Mouse (Mus musculus) cortical plate, adult 2 months (tissue): Measurements from ENCODE around the gene Hnrnpl. TPM values are rescaled to one million over a fixed set of nuclear protein-coding genes. Genes with fewer than 3 reads are reported as not detected.

Experiments
- H3K27ac ChIP-seq: fragments of 200-500 bp; 2 replicates; pipeline ENCODE4 v1.5.1; 2012; ENCODE audit warnings: low read length, control low read depth, inconsistent platforms; ENCODE audit not compliant: insufficient read depth
- H3K4me1 ChIP-seq: fragments of 200-500 bp; 2 replicates; pipeline ENCODE4 v1.6.1; 2011; ENCODE audit warnings: low read length; ENCODE audit not compliant: control insufficient read depth, insufficient read depth
- H3K4me3 ChIP-seq: fragments of 200-500 bp; 2 replicates; pipeline ENCODE4 v1.5.1; 2011; ENCODE audit warnings: mild to moderate bottlenecking, low read length, control low read depth; ENCODE audit not compliant: insufficient read depth
- CTCF ChIP-seq: fragments of 200-500 bp; IDR thresholded peaks from 2 replicates; pipeline ENCODE4 v1.5.1; 2011; ENCODE audit warnings: mild to moderate bottlenecking, control low read depth, low read length; ENCODE audit not compliant: insufficient read depth; ENCODE audit errors: extremely low read depth
- POLR2A ChIP-seq: fragments of 200-500 bp; IDR thresholded peaks from 2 replicates; pipeline ENCODE4 v1.6.1; 2011; ENCODE audit warnings: mild to moderate bottlenecking, low read length, control low read depth; ENCODE audit not compliant: insufficient read depth; ENCODE audit errors: extremely low read depth
- polyA plus RNA-seq: library from polyadenylated mRNA; depleted of rRNA; stranded (reverse); fragments of >200 nt; gene quantifications from 2 replicates; pipeline ENCODE4 v1.2.3, GENCODE M21; 2012

The Hnrnpl gene
- polyA plus RNA-seq, 1 experiment = 350 TPM

DNA sequence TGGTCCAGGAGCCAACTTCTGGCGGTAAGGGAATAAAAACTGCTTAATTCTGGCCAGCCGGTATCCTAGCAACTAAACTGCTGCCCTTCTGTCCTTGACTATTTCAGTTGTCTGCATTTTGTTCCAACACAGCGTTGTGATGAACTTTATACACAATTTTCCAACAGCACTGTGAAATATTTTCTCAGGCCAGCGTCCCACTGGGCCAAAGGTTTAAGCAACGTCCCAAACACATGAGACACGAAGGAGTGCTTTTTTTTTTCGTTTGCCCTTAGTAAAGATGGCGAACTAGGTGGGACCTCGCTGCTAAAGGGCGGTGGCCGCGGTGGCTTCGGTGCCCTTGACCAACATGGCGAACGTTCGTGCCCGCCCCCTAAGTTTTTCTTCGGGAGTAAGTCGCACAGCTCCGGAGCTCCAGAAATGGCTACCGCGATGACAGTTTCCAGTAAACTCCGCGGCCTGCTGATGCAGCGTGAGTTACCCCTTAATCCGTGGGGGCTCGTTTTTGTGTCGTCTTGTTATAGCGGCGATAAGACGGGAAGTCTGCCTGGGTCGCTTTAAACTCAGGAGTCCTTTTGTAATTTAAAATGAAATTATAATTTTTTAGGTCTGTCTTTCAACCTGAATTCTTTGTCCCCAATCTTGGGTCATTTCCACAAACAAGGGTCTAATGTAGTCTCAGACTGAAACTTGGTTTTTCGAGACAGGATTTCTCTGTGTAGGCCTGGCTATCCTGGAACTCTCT is 16.8 kb downstream of the Hnrnpl start, which contains the start of gene Ech1:
Gene Ech1 (plus strand): TSS at position 277 of the 745 bp plus-strand sequence.
- Histone ChIP-seq H3K4me1 (peaks cover 13% of the 10 kb centered on the region), H3K27ac (peak within 1 kb of the TSS; percentile 93), H3K4me3 (peak within 1 kb of the TSS; percentile 47)
- TF ChIP-seq POLR2A (peak; percentile 73), CTCF (no peak)

DNA sequence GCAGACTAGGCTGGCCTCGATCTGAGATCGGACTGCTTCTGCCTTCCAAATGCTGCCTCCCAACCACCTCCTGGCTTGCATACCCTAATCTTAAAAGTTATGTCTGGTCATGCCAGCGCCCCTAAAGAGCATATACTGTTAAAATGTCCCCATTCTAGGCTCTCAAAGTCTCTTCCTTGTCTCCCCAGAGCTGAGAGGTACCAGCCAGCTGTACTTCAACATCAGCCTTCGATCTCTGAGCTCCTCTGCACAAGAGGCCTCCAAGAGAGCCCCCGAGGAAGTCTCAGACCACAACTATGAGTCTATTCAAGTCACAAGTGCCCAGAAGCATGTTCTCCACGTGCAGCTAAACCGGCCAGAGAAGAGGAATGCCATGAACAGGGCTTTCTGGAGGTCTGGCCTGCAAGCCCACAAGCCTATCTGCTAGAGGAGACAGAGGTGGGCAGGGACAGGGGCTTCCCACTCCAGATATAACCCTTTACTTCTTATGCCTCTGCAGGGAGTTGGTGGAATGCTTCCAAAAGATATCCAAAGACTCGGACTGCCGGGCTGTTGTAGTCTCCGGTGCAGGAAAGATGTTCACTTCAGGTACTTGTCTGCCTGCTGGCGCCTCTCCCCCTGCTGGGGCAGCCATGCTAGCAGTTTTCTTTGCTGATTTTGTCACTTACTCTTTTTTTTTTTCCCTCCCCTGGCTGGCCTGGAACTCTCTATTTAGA is 17.5 kb downstream of the Hnrnpl start:
- Histone ChIP-seq H3K27ac (peak overlapping the region; percentile 85), H3K4me3 (peak overlapping the region; percentile 47), H3K4me1 (peaks cover 7% of the 10 kb centered on the region)
- TF ChIP-seq POLR2A (no peak), CTCF (no peak)

DNA sequence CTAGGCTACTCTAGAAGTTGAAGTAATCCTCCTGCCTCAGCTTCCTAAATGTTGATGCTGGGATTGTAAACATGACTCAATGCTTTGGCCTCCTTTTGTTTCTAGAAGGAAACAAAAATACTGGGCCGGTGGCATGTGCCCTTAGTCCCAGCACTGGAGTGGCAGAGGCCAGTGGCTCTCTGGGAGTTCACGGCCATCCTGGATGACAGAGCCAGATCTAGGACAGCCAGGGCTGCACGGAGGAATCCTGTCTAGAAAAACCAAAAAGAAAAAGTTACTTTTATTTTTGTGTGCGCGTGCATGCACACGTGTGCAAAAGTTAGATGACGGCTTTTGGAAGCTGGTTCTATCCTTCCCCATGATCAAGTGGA is 18.0 kb downstream of the Hnrnpl start:
- Histone ChIP-seq H3K4me1 (peaks cover 3% of the 10 kb centered on the region), H3K4me3 (no peak overlapping the region), H3K27ac (no peak overlapping the region)
- TF ChIP-seq CTCF (no peak), POLR2A (no peak)

DNA sequence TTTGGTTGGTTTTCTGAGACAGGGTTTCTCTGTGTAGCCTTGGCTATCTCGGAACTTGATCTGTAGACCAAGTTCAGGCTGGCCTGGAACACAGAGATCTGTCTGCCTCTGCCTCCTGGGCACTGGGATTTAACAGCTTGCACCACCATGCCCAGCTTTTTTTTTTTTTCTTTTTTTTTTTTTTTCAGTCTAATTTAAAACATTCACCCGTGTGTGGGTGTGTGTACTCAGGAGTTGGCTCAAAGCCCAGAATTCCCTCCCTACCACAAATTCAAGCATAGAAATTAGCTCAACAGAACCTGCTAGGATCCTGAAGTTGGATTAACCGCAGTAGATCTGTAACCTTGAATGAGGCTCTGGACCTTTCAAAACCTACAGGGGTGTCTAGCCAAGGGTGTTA is 19.0 kb downstream of the Hnrnpl start:
- H3K27ac ChIP-seq = no peak overlapping the region
- no peak overlapping the region for H3K4me3 ChIP-seq
- H3K4me1 ChIP-seq = peaks cover 3% of the 10 kb centered on the region
- no peak for TF ChIP-seq POLR2A
- TF ChIP-seq CTCF = no peak

DNA sequence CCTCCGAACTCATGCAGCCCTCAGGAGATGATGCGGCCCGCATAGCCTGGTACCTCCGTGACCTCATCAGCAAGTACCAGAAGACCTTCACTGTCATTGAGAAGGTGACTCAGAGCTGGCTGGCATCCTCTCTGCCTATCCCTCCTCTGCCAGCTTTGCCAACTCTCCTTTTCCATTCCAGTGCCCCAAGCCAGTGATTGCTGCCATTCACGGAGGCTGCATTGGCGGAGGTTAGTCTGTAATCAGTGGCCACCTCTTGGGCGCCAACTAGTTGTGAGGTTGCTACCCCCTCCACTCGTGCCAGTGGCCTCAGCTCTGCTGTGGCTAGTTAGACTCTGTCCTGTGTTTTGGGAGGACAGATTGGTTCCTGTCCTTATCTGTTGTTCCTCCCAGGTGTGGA is 21.5 kb downstream of the Hnrnpl start:
- TF ChIP-seq CTCF (no peak), POLR2A (no peak)
- Histone ChIP-seq H3K4me1 (peaks cover 1% of the 10 kb centered on the region; the same call in 1 of the 2 replicates), H3K4me3 (no peak overlapping the region), H3K27ac (no peak overlapping the region)

DNA sequence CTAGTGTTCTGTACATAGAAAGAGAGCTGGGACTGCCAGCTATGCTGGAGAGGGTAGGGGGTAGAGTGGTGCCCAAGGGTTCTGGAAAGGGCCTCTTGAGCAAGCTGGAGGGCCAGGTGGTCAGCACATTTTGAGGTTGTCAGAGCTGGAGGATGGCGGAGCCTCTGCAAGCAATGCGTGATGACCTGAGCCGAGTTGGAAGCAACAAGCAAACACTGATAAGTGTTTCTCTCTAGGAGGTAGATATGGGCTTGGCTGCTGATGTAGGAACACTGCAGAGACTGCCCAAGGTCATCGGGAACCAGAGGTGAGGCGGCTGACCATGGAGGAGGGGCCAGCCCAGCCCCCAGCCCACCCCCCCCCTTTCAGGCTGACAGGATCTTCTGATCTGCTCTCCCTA is 22.6 kb downstream of the Hnrnpl start:
- no peak overlapping the region for H3K4me3 ChIP-seq
- TF ChIP-seq POLR2A = no peak
- TF ChIP-seq CTCF = no peak
- no peak overlapping the region for H3K27ac ChIP-seq
- H3K4me1 ChIP-seq = no peaks in the 10 kb centered on the region; the same call in 1 of the 2 replicates

DNA sequence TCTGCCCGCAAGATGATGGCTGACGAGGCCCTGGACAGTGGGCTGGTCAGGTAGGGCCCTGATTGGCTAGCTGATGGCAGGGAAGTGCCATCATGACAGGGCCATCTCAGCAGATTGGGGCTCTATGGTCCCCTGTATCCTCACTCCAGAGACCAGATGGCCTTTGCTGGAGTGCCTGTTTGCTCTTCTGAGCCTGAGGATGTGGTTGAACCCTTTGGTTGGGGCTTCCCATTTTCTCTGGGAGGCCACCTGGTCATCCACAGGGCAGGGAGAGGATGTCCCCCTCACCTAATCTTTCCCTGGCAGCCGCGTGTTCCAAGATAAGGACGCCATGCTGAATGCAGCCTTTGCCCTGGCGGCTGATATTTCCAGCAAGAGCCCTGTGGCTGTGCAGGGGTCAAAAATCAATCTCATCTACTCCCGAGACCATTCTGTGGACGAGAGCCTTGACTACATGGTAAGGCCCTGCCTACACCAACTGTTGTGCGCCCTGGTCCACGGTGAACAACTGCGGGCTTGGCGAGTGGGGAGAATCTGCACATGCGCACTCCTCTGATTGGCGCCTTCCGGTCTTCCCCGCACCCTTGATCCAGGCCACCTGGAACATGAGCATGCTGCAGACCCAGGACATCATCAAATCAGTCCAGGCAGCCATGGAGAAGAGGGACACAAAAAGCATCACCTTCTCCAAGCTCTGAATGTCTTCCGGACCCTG is 23.2 kb downstream of the Hnrnpl start:
- H3K4me3 ChIP-seq = no peak overlapping the region
- TF ChIP-seq CTCF = no peak
- no peak overlapping the region for H3K27ac ChIP-seq
- H3K4me1 ChIP-seq = no peaks in the 10 kb centered on the region; the same call in 1 of the 2 replicates

DNA sequence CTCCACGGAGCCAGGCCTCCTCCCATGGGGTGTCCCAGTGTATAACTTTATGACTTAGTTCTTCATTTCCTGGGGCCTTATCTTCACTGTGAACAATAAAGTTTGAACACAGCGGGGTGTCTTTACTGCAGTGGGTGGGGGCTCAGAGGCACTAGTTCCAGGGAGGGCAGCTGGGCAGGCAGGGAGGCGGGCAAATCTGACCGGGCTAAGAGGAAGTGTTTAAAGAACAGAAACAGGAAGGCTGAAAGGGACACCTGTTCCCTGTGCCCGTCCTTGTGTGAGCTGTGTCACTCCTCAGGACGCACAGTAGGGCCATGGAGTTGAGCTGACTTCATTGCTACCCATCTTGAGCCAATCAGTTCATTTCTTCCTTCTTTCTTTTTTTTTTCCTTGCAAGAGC is 23.8 kb downstream of the Hnrnpl start:
- no peak for TF ChIP-seq CTCF
- no peak for TF ChIP-seq POLR2A
- H3K4me3 ChIP-seq = no peak overlapping the region
- no peaks in the 10 kb centered on the region; the same call in 1 of the 2 replicates for H3K4me1 ChIP-seq
- no peak overlapping the region for H3K27ac ChIP-seq

DNA sequence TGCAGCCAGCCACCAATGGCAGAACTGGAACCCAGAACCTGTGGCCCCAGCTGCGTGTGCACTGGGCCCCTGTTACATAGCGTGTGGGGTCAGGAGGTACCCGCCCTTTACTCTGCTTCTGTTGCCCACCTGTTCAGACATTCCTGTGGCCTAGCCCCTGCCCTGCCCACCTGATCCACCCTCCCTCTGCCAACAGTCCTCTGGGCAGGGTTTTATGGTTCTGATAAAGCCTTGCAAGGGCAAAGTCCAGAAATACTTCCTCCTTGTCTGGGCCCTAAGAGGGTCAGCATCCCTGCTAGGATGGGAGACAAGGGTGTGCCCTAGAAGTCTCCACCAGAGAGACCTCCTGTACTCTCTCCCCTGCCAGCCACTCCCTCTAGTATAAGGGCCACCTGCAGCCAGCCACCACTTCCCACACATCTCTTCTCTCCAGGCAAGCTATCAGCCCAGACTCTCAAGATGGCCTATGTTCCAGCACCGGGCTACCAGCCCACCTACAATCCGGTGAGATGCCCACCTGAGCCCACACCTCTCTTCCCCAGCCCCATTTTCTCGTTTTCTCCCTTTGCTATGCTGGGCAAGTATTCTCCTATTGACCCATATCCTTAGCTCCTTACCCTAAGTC is 25.5 kb downstream of the Hnrnpl start, which contains the start of gene Lgals4:
Gene Lgals4 (plus strand): TSS at position 132 of the 625 bp plus-strand sequence.
- no peak within 1 kb of the TSS for H3K27ac ChIP-seq
- TF ChIP-seq POLR2A (no peak), CTCF (no peak)
- H3K4me1 ChIP-seq = no peaks in the 10 kb centered on the region; the same call in 1 of the 2 replicates
- no peak within 1 kb of the TSS for H3K4me3 ChIP-seq

DNA sequence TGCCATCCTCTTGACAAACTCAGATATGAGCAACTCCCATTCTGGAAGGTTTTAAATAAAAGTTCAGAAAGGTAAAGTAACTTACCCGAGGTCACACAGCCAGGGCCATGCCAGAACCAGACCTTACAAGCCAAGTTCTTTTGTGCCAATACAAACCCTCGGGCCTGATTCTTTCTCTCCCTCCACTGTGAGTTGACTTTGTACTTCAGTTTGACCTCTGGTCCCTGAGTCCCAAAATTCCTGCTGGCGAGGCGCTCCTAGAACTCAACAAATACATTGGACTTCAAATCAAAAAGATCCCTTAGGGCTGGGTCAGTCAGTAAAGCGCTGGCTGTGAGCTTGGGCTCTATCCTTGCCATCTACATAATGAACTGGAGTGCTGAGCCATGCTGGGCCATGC is 28.6 kb downstream of the Hnrnpl start:
- no peaks in the 10 kb centered on the region for H3K4me1 ChIP-seq
- H3K27ac ChIP-seq = no peak overlapping the region
- no peak overlapping the region for H3K4me3 ChIP-seq
- TF ChIP-seq CTCF (no peak), POLR2A (no peak)
